Mouse (Mus musculus) testis, adult 2 months (tissue): ENCODE results near the gene Col6a6.

Source experiments
- CTCF ChIP-seq: fragments of 200-500 bp; IDR thresholded peaks from 2 replicates; pipeline ENCODE4 v1.5.1; 2012; ENCODE audit warnings: low read depth, mild to moderate bottlenecking, inconsistent platforms, low read length, moderate library complexity; ENCODE audit not compliant: control insufficient read depth, insufficient read depth, insufficient replicate concordance
- POLR2A ChIP-seq: fragments of 200-500 bp; IDR thresholded peaks from 2 replicates; pipeline ENCODE4 v1.6.1; 2012; ENCODE audit warnings: low read depth, mild to moderate bottlenecking, inconsistent platforms, low read length, moderate library complexity; ENCODE audit not compliant: control insufficient read depth

GRCm38 (mm10) chr9:105851011-105851410, 23.1 kb upstream of the Col6a6 start:
- TF ChIP-seq CTCF (no peak), POLR2A (no peak)
